Mouse (Mus musculus) splenic B cell, adult 2 months (primary cell): ENCODE measurements around the gene Dapk2.
A peak's percentile ranks its signal among the peaks of the same experiment; 100 is the strongest.

ENCODE experiments used
- DNase-seq: peaks from one replicate; pipeline ENCODE4 v3.0.0-alpha.2; 2011; ENCODE audit warnings: low read depth, low spot score
- H3K27me3 ChIP-seq: 2 replicates; pipeline ENCODE4 v1.6.1; 2012; ENCODE audit warnings: mild to moderate bottlenecking, low read length, moderate library complexity, mixed read lengths; ENCODE audit not compliant: control insufficient read depth, poor library complexity, insufficient read depth, severe bottlenecking
- H3K36me3 ChIP-seq: 2 replicates; pipeline ENCODE4 v1.6.1; 2012; ENCODE audit warnings: mild to moderate bottlenecking, low read length, moderate library complexity, mixed read lengths; ENCODE audit not compliant: control insufficient read depth, poor library complexity, insufficient read depth, severe bottlenecking

Dapk2 gene

DNA sequence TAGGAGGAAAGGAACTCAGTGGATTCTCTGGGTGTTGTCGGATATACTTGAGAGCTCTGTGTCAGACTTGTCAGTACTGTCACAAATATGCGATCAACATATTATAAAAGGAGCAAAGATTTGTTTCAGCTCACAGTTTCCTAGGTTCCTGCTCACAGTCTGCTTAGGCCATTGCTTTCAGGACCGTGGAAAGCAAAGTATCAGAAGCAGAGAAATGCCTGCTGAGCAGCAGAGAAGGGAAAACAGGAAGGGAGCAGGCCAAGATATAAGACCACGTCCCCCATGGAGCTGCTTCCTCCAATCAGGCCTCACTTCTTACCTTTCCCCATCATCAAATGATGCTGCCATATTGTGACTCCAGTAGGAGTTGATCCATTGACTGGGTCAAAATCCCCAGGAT is 140.8 kb downstream of the Dapk2 start:
- Histone ChIP-seq H3K27me3 (no peaks in the 10 kb centered on the region), H3K36me3 (no peaks in the 10 kb centered on the region)
- no peak for DNase-seq

DNA sequence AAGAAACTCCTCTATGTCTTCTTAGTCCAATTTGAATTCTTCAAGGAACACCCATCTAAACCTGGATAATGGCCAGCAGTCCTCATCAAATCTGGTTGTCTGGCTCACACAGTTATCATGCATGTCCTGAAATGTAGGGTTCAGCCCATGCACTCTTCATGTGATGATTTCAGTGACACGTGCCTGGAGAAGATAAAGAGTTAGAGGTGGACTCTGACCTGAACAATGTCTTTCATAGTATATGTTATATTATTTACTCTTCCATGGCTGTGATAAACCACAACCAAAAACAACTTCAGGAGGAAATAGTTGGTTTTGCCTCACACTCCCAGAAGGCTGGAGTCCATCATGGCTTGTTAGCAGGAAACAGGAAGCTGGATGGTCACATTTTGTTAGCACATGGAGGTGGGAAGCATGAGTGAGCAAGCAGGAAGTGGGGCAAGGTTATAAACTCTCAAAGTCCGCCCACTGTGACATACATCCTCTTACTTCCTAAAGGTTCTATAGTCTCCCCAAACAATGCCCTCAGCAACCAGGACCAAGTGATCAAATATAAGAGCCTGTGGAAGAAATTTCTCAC is 142.5 kb downstream of the Dapk2 start:
- H3K27me3 ChIP-seq = no peaks in the 10 kb centered on the region
- peak; percentile 31 for DNase-seq
- no peaks in the 10 kb centered on the region for H3K36me3 ChIP-seq

DNA sequence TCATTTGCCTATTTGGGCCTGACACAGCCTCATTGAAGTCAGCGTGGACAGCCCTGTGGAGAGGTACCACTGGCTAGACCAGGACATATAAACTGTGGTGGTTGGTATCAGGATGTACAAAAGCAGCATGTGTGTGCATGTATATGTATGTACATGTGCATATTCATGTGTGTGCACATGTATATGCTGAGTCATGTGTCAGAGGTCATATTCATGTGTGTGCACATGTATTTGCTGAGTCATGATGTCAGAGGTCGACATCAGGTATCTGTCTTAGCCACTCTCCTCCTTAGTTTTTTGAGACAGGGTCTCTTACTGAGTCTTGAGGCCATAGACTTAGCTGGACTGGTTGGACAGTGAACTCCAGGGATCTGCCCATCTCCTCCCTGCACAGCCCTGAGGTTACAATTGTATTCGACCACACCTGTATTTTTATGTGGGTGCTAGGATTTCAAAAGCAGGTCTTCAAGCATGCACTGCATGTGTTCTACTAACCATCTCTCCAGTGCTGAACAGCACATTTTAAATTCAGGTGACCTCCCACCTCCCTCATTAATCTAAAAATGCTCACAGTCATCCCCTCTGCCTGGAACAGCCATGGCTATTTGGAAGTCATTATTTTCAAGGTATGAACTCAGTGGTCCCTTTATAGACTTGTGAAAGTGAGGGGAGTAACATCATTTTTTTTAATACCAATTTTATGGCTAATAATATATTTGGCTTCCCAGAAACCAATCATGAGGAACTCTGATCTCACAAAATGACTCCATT is 146.5 kb downstream of the Dapk2 start:
- Histone ChIP-seq H3K36me3 (no peaks in the 10 kb centered on the region), H3K27me3 (no peaks in the 10 kb centered on the region)
- DNase-seq = no peak

DNA sequence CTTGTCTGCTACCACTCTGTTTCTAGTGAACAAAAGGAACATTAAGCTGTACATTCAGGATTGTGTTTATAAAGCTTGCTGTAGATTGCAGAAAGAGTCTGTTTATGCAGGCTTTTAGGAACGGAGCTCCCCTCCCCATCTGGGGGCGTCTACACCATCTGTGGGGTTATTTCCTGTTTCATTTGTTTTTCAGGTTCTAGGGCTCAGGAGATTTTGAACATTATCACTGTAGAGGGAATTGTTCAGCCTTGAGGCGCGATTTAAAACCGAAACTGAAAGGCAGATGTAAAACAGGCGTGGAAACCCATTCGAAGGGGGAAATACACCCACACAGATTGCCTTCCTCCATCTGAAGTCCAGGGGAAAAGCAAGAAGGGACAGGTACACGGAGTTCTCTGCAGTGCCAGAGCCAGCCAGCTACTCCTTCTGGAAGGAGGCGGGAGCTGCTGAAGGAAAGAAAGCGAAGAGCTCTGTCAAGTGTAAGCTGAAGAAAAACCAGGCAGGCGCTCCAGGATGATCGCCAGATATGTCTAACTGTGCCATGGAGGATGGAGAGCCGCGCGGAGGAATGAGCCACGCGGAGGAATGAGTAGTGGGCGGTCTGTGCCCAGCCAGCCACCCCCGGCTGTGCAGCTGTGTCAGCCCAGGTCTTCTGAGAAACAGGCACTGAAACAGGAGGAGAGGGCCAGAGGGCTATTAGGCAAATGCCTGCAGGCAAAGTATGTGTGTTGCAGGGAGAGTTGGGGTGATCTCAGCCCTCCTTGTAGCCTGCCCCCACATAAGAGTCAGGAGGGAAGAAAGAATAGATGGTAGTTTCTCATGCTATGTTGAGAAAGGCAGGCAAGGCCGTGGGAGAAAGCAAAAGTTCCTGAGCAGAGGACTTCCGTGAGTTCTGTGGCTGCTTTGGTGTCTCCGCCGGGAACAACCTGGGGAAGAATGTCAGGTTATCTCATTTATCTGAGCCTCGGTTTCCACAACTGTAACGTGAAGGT is 147.4 kb downstream of the Dapk2 start:
- Histone ChIP-seq H3K36me3 (no peaks in the 10 kb centered on the region), H3K27me3 (no peaks in the 10 kb centered on the region)
- DNase-seq = peak; percentile 68

DNA sequence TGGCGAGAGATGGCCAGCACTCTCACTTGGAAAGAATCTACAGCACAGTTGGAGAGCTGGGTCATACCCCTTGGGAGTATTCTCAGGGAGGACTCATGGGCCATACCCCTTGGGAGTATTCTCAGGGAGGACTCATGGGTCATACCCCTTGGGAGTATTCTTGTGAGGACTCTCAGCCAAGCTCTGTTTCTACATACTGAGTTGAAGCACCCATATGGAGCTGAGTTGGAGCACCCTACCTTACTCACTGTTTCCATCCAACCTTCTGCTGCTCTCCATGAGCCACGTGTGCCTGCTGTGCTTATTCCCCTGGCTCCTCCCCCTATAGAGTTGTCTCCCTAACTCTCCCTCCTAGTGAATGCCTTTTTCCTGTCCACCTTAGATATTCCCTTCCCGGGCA is 148.4 kb downstream of the Dapk2 start:
- Histone ChIP-seq H3K36me3 (no peaks in the 10 kb centered on the region), H3K27me3 (no peaks in the 10 kb centered on the region)
- DNase-seq = no peak

DNA sequence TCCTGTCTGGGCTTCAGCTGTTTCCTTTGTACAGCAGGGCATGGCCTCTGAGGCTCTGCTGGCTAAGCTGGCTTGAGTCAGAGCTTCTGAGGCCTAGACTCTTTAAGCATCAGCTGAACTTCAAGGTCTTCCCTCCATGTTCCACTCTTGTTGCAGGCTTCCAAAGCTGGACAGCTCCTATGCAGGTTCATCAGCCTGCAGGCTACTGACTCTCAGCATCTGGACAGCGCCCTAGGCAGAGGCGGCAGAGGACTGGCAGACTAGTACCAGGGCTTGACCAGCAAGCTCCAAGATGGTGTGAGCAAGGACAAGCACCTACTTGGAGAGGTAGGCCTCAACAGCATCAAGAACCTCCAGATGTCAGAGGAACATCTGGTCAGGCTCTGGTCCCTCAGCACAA is 149.3 kb downstream of the Dapk2 start:
- Histone ChIP-seq H3K36me3 (no peaks in the 10 kb centered on the region), H3K27me3 (no peaks in the 10 kb centered on the region)
- DNase-seq = peak; percentile 41

DNA sequence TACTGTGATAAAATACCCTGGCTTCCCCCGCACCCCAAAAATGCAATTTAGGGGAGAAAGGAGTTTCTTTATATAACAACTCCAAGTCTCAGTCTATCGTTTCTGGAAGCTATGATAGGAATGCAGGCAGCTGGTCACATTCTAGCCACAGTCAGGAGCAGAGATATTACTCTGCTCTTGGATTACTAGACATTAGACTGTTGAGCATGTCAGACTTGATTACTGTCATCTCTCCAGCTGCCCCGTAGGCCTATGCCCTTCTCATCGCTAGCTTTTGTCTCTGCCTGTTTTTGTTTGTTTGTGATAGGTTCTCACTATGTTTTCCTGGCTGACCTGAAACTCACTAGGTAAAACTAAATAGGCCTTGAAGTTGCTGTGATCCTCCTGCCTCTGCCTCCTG is 150.7 kb downstream of the Dapk2 start:
- no peaks in the 10 kb centered on the region for H3K27me3 ChIP-seq
- DNase-seq = no peak
- H3K36me3 ChIP-seq = no peaks in the 10 kb centered on the region

DNA sequence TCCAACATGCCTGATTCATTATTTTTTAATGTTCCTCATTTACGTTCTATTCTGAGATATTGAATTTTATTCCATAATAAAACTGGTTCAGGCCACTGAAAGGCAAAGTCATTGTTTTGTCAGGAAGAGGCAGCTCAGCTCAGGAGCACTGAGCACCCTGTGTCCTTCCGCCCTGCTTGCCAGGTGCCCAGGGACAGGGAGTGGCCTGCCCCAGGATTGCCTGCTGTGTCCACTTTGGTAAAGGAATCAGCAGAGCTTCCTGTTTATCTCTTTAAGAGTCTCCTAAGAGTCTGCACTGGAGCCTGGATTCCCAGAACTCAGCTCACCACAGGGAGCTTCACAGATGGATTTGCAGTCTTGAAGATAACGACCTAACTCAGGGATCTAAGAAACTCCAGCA is 153.4 kb downstream of the Dapk2 start:
- no peak for DNase-seq
- Histone ChIP-seq H3K27me3 (no peaks in the 10 kb centered on the region), H3K36me3 (no peaks in the 10 kb centered on the region)

DNA sequence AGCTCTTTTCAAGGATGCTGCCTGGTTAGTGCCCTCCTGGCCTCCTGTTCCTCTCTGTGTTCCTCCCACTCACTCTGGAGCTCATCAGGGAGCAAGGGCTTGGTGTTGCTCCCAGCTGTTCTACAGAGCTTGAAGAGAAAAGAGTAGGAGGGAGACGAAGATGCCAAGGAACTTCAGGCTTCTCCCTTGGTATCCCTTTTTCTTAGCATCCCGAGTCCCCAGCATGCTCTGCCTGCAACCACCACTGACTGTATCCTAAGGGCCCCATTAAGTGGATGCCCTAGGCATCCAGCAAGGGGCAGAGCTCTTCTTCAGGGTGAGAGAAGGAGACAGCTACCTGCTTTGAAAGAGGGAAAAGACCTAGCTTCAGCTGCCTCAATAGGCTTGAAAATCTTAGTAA is 158.6 kb downstream of the Dapk2 start:
- no peaks in the 10 kb centered on the region for H3K36me3 ChIP-seq
- no peaks in the 10 kb centered on the region; the same call in 1 of the 2 replicates for H3K27me3 ChIP-seq
- DNase-seq = no peak
